Mouse (Mus musculus) kidney, postnatal 4 days (tissue): ENCODE measurements around the gene Sh3glb1.
"Not testable (repeated sequence)": the region's sequence is repeated elsewhere in the genome, so short reads cannot be mapped to it uniquely, and the experiment has no call there.

Experiments used
- DNase-seq, 2 experiments: peaks; one replicate each; pipeline ENCODE4 v3.0.0; 2021; ENCODE audit warnings: mixed read lengths in 2 of 2

Sh3glb1 gene

DNA sequence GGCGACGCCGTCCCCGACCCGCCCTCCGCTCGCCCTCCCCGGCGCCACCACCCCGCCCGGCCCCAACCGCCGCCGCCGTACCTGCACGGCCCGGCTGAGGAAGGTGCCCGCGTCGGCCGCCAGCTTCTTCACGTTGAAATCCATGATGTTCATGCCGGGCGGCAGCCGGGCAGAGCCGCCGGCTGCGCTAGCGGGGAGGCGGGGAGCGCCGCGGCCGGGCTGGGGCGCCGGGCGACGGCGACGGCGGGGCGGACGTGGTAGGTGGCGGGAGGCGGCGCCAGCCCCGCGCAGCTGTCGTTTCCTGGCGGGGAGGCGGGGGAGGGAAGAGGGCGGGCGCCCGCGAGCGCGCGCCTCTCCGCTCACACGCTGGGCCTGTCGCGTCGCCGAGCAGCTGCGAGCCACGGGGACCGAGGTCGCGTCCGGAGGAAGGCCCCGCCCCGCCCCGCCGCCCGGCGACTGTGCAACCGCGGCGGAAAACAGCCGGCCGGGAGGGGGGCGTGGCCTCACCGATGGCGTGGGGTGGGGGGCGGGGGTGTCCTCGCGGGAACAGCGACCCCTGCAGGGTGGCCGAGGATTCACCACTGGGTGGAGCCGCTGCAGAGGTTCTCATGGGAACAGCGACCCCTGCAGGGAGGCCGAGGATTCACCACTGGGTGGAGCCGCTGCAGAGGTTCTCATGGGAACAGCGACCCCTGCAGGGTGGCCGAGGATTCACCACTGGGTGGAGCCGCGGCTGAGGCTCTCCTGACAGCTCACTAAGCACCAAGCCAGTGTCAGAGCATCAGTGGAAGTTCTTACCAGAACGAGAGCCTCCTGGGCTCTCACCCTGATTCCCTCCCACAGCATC is at the start of gene Sh3glb1:
TSS of gene Sh3glb1 (minus strand) at position 435 of the 847 bp plus-strand sequence.
- peak; percentile 98 to 99 for DNase-seq

DNA sequence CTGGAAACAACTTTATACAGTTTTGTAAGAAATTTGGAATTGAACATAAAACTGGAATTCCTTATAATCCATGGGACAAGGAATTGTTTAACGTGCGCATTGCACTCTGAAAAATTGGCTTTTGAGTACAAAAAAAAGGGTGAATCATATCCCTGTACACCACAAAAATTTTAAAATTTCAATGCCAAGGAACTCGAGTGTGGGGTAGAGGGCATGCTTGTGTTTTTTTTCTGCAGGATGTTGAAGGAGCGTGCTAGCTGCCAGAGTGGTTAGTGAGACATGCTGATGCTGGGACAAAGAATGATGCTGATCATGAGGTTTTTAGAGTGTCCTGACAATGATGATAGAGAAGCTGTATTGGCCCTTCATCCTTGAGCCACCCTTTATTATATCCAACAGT is 45.0 kb upstream of the Sh3glb1 start:
- DNase-seq: no peak

DNA sequence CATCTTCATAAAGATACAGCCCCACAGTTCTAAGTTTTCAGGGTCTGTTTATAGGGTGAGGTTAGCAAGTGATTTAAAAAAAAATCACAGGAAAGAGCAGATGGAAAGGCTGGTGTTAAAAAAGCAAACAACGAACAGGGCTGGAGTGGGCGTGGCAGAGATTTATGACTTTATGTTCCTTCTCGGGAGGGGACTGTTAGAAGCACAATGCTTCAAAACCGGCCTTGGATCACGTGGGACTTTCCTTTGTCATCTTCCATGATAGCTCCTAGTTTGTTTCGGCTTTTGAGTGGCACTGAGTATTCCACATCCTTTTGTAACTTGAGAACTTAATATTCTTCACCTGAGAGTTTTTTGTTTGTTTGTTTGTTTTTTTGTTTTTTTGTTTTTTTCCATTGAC is 41.3 kb upstream of the Sh3glb1 start:
- DNase-seq: peak in 1 of 2 experiments; percentile 18

DNA sequence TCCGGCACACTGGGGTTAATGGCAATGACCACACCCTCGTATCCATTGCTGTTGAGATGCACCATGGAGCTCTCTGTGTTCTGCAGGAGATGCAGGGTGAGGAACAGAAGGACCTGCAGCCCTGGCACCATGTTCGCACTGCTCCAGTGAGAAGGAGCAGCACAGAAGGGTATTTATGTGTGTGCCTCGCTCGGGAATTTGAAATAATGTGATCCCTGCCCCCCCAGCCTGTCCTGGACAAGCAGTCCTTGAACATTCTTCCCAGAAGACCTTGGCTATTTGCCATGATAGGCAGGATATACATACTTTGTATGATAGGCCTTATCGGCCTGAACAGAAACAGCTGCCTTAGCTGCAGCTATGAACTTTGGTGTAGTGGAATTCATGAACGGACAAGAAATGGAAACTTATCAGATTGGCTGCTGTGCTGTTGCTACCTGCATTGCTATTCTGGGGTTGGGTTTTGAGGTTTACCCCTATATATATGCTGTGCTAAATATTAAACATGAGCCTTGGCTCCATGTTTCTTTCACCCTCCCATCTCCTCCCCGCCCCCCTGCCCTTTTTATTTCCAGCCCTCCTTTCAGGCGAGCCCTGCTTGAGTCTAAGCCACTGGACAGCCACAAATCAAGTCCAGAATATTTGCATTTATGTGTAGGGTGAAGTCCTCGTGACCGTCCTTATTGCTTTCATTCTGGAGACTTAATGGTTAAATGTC is 40.6 kb upstream of the Sh3glb1 start, which contains the start of gene Clca3a1:
TSS of gene Clca3a1 (minus strand) at position 386 of the 718 bp plus-strand sequence.
- DNase-seq: peak; percentile 40 to 60

DNA sequence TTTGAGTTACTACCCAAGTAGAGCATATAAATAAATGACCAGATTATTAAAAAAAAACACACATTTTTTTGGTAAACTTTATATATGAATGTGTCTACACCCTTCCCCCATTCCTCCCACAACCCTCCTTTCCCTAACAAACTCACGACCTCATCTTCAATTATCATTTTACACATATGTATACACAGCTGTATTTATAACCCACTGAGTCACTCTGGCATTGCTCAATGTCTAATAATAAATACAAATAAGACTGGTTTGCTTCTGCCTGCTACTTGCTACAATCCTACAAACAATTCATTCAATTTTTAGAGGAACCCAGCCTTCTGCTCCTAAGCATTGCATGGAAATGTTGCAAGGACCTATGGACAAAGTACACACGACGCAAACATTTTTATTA is 39.6 kb upstream of the Sh3glb1 start:
- DNase-seq: no peak

DNA sequence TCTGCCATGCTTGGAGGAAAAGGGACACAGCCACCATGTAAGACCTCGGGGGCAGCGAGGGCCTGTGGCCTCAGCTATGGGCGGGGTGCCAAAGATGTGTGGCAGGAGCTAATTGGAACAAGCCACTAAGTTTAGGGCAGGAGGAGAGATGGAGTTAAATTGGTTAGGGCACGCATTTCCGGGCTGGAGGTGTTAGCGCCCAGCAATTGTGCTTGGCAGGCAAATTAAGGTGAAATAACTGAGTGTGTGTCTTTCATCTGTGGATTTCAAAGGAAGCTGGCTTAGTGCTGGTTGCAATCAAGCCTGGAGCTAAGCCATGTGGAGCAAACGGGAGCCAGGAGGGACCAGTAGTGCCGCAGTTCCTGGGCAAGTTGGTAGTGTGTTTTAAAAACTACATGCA is 36.0 kb upstream of the Sh3glb1 start:
- DNase-seq: not testable (repeated sequence)

DNA sequence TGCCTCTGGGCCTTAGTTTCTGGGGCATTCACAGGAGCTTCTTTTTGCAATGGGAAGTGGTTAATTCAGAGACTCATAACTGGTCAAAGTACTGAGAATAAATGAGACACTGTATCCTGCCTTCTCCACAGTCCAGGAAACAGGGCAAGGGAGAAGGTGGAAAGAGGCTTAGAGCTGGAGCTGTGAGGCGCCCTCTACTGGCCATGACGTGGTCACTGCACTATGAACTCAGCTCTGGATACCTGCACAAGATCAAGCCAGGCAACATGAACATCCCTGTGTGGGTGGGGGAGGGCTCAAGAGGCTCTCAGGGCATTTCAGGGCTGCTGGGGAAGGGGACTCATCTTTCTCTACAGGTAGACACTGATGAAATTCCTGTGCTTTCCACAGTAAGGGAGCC is 33.0 kb upstream of the Sh3glb1 start:
- peak; percentile 15 to 37 for DNase-seq

DNA sequence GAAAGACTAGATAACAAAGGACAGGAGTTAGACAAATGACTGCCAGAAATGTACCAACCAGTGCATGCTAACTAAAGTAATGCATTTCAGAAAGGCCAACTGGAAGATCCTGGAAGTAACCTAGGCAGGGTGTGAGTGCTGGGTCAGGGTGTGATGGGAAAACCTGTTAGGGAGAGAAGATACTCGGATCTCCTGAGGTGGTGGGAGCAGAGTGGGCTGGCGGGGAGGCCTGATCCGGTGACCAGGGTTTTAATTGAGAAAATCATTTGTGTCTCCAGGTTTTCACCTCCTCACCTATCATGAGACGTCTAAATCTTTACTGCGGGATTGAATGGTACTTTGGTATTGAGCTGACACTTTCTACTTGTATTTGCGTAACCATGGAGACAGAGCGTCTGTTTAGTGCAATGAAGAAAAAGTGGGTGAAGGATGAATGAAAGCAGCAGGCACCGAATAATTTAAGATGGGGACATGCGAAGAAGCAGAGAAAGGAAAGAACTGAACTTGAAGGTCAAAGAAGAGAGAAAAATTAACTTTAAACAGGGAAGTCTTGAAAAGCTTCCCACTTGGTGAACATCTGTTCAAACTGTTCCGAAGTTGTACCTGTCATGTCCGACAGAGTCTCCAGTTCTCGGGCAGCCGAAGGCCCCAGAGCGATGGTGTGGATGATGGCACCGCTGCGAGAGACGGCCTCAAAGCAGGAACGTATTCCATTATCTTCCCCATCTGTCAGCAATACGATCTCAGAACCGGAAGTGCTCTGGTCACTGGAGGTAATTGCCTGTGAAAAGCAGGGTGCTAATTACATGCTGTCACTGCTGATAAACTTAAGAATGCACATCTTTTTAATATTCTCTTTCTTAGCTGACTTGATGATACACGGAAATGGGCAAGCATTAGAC is 29.2 kb upstream of the Sh3glb1 start:
- not testable (repeated sequence) for DNase-seq

DNA sequence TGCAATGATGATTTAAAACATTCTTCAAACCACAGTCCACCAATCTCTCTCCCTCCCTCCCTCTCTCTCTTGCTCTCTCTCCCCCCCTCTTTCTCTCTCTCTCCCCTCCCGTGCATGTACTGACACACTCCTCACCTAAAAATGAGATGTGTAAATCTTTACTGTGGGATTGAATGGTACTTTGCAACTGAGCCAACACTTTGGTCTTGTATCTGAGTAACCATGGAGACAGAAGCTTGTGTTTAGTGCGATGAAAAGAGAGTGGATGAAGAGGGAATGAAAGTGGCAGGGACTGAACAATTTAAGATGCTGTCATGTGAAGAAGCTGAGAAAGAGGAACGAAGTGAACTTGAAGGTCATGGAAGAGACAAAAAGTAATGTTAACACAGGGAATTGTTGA is 27.6 kb upstream of the Sh3glb1 start:
- not testable (repeated sequence) for DNase-seq

DNA sequence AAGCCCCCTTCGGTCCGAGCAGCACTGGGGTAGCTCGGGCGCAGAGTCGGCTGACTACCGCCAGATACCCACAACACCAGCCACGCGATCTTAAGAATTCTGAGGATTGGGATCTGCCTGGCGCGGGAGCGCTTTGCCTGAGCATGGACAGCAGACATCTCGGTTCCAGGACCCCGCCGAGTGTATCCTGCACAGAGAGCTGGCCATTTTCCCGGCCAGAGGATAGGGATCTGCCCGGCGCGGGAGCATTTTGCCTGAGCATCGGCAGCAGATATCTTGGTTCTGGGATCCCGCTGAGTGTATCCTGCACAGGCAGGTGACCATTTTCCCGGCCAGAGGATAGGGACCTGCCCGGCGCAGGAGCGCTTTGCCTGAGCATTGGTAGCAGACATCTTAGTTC is 18.3 kb upstream of the Sh3glb1 start:
- not testable (repeated sequence) for DNase-seq

DNA sequence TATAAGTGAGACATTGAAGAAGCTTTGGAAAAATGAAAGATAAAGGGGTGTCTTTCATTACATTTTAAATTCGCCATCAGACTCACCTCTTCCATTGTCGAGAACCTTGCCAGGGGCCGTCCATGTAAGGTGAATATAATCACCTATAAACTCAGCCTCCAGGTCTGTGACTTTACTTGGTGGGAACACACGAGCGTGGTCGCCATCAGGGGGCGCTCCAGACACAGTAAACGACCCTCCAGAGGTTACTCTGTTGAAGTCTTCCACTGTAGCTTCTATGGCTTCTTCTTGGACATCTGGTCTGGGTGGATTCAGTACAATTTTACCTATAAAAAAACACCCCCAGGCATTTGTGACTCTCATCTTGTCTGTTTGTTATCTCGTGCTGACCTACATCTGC is 16.7 kb upstream of the Sh3glb1 start:
- DNase-seq: peak; percentile 82 to 83

DNA sequence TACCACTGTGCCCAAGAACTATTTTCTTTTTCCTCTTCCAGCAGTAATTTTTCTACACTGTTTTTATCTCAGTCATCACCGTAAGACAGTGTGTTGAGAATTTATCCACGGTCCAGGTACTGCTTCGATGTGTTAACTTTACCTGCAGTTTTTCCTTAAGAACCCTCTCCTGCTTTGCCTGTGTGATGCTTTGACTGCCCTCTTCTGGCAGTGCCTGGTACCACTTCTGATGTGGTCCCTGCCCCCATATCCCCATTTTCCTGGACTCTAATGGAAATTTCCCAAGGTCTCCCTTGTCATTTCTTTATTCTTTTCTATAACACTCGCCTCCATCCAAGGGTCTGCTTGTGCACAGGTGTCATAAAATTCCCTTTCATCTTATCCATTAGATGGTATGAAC is 3.3 kb upstream of the Sh3glb1 start:
- peak; percentile 71 to 73 for DNase-seq

DNA sequence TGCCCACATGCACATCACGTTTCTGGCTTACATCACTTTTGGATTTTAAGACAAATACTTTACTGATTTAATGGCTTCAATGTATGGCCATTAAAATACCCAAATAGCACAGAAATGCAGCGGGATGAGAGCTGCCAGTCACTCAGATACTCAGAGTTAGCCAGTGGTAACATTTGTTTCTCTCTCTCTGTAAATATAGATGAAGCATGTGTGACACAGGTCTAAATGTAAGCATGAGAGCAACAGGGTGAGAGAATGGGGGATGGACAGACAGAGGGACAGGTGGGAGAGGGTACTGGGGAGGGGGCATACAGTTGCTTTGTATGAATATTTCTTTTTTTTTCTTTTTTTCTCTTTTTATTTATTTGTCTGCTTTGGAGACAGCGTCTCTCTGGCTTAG is 2.4 kb upstream of the Sh3glb1 start:
- DNase-seq: not testable (repeated sequence)

DNA sequence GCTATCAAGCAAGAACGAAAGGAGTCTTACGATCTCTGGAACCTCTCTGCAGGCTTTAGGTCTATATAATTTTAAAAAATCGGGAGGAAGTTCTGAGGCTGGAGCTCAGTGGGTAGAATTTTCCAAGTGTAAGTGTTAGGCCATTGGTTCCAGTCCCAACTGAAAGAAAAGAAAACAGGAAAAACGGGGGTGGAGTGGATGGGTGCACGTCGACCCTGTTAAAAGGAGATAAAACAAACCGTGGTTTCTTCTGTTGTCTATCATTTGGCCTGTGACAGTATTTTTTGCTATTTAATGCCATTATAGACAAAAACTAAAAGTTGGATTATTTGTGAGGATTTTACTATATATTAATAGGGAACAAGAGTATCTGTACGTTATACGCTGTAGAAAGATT is 1.7 kb upstream of the Sh3glb1 start:
- DNase-seq: no peak

DNA sequence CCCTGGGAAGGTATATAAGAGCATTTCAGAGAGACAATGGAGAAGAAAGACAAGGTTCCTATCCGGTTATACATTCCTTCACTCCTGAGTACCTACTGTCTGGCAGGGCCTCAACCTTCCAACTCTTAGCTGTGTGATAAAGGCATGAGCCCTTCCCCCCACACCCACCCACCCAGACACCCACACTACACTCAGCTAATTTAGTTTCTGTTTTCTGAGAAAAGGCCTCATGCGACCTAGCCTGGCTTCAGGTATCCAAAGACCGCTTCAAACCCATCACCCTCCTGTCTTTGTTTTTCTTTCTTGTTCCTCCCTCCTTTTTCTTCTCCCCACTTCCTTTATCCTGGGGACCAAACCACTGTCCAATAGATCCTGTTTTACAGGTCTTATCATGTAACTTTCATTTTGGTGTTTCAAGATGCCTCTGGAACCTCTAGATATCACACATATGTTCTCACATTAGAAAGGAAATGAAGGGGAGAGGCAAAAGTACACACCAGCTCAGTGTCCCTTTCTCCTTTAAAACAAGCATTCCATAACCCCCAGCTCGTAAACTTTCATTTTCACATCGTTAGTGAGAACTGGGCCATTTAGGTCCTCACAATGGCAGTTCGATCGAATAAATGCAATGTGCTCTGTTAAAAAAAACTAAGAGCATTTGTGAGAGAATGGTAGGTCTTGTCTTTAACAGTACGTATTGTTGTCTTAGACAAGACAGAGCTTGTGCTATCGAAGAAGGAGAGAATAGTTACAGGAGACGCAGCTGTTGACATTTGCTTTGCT is 1.1 kb upstream of the Sh3glb1 start:
- no peak for DNase-seq

DNA sequence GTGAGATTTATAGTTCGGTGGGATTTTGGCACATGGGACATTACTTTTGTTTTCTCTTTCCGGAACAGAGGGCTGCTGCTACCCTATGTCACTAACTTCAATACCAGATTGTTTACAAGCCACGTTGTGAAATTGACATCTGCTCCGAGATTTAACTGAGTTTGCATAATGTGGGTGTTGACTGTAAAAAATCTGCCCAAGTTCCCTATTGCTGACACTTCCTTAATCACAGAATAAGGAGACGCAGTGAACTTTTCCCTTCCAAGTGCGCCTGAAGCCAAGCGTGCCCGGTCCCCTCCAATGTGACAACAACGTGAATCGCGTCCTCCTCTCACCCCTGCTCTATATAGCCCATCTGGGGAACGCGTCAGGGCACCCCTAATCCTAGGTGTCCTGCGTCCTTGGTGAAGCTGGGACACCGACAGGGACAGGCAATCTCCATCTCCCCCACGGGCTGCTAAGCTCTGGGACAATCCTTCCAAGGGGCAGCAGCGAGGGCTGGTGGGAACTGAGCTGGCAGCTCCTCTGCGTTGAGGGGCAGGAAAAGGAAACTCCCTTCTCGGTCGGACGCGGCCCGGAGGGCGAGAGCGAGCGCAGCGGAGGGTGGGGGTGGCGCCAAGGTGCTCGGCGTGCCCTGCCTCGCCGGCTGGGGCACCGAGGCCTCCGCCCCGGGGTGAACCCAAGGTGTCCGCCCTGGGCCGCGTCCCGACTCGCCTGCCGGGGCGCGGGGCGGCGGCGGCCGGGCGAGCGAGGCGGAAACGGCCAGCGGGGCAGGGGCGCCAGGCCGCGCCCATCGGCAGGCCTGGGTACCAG is 841 bp downstream of the Sh3glb1 start:
- DNase-seq: peak; percentile 76 to 84

DNA sequence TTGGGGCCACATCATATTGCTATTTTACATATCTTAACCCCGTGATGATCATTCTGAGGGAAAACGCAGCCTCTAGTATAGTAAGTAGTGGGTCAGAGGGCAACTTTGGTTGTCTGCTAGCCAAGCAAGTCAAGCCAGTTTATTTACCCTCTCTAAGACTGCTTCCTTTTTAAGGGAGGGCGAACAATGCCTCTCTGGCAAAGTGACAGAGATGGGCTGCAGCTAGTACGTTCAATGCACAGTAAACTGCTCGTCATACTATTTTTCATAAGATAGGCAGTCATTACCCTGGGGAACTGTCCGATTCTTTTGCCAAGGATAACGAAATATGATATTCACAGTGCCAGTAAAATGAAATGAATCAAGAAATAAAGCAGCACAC is 1.4 kb downstream of the Sh3glb1 start:
- peak; percentile 35 to 43 for DNase-seq

DNA sequence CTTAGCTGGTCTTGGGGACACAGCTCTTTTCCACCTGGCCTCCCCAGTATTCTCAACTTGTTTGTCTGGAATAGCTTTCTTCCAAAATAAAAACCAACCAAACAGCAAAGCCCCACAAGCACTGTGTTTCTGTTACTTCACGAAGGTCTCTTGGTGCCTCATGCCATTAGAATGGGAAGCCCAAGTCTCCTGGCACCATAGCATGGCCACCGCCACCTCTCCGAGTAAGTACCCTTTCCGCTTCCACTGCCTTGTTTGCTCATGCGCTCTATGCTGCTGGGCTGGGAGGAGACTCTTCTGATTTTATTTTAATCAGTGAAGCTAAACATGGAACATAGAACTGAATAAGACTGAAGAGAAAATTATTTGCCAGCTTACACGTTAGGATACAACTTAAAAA is 2.3 kb downstream of the Sh3glb1 start:
- no peak for DNase-seq

DNA sequence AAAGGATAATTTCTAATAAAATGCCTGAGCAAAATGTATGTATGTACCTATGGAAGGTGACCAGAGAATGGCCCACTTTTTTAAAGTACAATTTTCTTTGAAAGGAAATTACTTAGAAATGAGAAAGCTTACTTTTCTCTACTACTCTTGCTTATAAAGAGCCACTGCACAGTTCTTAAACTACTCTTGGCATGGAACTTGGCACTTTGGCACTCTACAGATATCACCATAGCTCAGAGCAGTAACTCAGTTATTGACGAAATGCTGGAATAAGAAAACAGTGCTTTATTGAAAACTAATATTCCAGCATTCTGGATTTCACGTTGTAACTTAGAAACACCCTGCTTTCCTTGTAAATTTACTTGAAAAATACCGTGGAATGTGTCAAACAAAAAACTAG is 3.0 kb downstream of the Sh3glb1 start:
- DNase-seq: no peak

DNA sequence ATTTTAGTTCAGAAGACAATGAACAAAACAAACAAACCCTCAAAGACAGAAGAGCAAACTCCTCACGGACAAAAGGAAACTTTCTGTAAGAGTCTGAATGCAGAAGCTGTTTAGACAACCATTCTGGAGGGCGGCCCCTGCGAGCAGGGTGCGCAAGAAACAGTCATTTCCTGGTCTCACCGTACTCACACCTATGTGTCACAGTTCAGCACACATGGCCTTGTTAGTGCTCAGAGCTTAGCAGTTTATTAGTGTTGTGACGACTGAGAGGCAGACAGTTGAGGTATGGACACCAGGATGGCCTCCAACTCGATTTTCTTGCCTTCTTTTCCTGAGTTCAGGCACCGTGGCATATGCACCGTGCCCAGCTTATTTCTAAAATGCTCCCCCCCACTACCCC is 4.2 kb downstream of the Sh3glb1 start:
- DNase-seq: no peak

DNA sequence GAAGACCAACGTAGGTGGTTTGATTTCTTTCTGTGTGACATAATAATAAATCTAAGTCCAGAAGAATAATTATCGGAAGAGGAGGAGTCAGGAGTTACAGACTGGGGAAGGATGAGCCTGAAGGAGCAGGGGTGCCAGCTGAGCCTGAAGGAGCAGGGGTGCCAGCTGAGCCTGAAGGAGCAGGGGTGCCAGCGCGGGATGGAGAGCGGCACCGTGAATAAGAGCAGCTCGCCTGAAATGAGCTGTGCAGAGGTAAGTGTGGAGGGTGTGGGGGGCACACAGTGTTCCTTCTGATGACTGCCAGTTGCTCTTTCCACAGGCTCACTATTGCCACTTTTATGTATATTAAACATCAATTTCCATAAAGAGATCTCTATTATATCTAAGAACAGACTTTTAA is 5.1 kb downstream of the Sh3glb1 start:
- DNase-seq: no peak
